Mouse (Mus musculus) megakaryocyte, embryonic 14.5 days (primary cell): Measurements from ENCODE around the gene Casp7. TPM values are rescaled to one million over a fixed set of nuclear protein-coding genes. Genes with fewer than 3 reads are reported as not detected.

Experiments used
- H3K27me3 ChIP-seq: replicated peaks from 2 replicates; pipeline ENCODE3; 2012; ENCODE audit warnings: inconsistent platforms
- H3K36me3 ChIP-seq: replicated peaks from 2 replicates; pipeline ENCODE3; 2012; ENCODE audit warnings: low read length, inconsistent platforms, mixed read lengths
- H3K4me1 ChIP-seq: 2 replicates; pipeline ENCODE4 v1.6.1; 2012; ENCODE audit warnings: inconsistent platforms
- H3K4me3 ChIP-seq: replicated peaks from 2 replicates; pipeline ENCODE3; 2012; ENCODE audit warnings: moderate library complexity, mild to moderate bottlenecking, inconsistent platforms
- H3K9me3 ChIP-seq: 2 replicates; pipeline ENCODE4 v1.6.1; 2012; ENCODE audit warnings: inconsistent platforms
- FLI1 ChIP-seq: IDR thresholded peaks from 2 replicates; pipeline ENCODE4 v1.6.1; 2012; ENCODE audit warnings: low read length, inconsistent platforms, mixed read lengths
- GATA1 ChIP-seq: IDR thresholded peaks from 3 replicates; pipeline ENCODE4 v1.6.1; 2012; ENCODE audit warnings: mixed read lengths, low read length, inconsistent platforms, borderline replicate concordance
- polyA plus RNA-seq: library from polyadenylated mRNA; stranded (reverse); fragments of >175 nt; gene quantifications from 2 replicates; pipeline ENCODE4 v1.2.3, GENCODE M21; 2012; ENCODE audit warnings: low replicate concordance; ENCODE audit not compliant: insufficient read depth

Gene Casp7
- polyA plus RNA-seq, 1 experiment: 2.5 TPM

DNA sequence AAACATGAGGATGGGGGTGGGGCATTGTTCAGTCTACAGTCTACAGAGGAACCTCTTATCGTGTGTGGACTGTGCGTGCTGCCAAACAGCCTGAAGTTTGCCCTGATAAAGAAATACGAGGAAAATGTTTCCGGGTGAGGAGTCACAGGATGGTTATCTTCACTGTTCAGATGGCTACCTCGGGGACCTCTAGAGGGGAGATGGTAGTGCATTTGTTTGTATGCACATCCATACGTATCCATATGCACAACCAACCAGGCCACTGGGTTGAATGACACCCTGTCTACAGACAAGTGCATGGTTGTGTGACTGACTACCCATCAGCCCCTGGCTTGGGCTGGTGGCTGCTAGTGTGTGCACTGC is 42.1 kb downstream of the Casp7 start:
- Histone ChIP-seq H3K9me3 (no peaks in the 10 kb centered on the region), H3K36me3 (peaks cover 74% of the 10 kb centered on the region), H3K4me1 (no peaks in the 10 kb centered on the region), H3K27me3 (no peaks in the 10 kb centered on the region), H3K4me3 (no peak overlapping the region)
- TF ChIP-seq FLI1 (no peak), GATA1 (no peak)

DNA sequence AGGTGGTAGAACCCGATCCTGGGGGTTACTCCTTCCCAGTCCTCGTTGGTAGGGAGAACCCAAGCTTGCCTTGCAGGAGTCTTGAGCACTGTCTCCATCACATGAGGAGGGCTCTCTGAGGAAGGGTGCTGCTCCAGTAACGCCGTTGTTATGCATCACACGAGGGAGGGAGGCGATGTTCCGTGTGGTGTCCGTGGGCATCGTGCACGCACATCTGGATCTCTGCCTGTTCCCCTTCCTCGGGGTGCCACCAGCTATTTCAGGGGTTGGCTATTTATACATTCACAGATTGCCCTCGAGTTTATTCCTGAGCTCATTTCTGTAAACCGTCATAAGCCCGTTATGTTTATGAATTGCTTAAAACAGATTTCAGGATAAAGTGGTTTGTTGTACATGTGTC is 46.5 kb downstream of the Casp7 start:
- no peak overlapping the region for H3K4me3 ChIP-seq
- no peak for TF ChIP-seq FLI1
- TF ChIP-seq GATA1: no peak
- peaks cover 31% of the 10 kb centered on the region for H3K36me3 ChIP-seq
- peaks cover 7% of the 10 kb centered on the region for H3K27me3 ChIP-seq
- H3K4me1 ChIP-seq: no peaks in the 10 kb centered on the region
- peaks cover 5% of the 10 kb centered on the region for H3K9me3 ChIP-seq

DNA sequence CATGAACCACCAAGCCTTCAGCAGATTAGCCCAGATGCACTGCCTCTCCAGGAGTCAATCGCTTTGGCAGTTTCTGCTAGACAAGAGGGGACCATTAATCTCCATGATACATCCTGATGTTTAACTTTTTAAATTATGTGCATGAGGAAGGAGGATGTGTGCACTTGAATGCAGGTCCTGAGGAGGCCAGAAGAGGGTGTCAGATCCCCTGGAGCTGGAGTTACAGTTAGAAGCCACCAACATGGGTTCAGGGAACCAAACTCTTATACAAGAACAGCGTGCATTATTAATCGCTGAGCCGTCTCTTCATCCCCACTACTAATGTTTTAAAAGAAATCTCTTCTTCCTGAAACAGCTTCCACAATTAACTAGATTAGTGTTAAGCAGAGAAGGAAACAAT is 51.9 kb downstream of the Casp7 start:
- no peak overlapping the region for H3K4me3 ChIP-seq
- peaks cover 25% of the 10 kb centered on the region for H3K27me3 ChIP-seq
- H3K9me3 ChIP-seq: peaks cover 10% of the 10 kb centered on the region

GRCm38 (mm10) chr19:56449537-56449936 is 52.6 kb downstream of the Casp7 start:
- TF ChIP-seq GATA1 (no peak), FLI1 (no peak)
- Histone ChIP-seq H3K27me3 (peaks cover 31% of the 10 kb centered on the region), H3K4me1 (peaks cover 6% of the 10 kb centered on the region; the same call in 1 of the 2 replicates), H3K36me3 (no peaks in the 10 kb centered on the region), H3K4me3 (no peak overlapping the region), H3K9me3 (peaks cover 10% of the 10 kb centered on the region)

More for the DNA sequence above, 51.9 kb downstream of the Casp7 start:
- H3K36me3 ChIP-seq: no peaks in the 10 kb centered on the region
- no peak for TF ChIP-seq GATA1
- no peak for TF ChIP-seq FLI1
- H3K4me1 ChIP-seq: peaks cover 6% of the 10 kb centered on the region; the same call in 1 of the 2 replicates

GRCm38 (mm10) chr19:56450892-56451291 is 54.0 kb downstream of the Casp7 start:
- Histone ChIP-seq H3K4me1 (peaks cover 6% of the 10 kb centered on the region; the same call in 1 of the 2 replicates), H3K36me3 (no peaks in the 10 kb centered on the region), H3K4me3 (no peak overlapping the region), H3K27me3 (peaks cover 36% of the 10 kb centered on the region), H3K9me3 (peaks cover 10% of the 10 kb centered on the region)
- TF ChIP-seq FLI1: no peak
- TF ChIP-seq GATA1: no peak

- Histone ChIP-seq H3K9me3 (peaks cover 10% of the 10 kb centered on the region), H3K4me3 (no peak overlapping the region), H3K36me3 (no peaks in the 10 kb centered on the region), H3K27me3 (peaks cover 43% of the 10 kb centered on the region), H3K4me1 (peaks cover 6% of the 10 kb centered on the region; the same call in 1 of the 2 replicates)
- TF ChIP-seq FLI1: no peak
- TF ChIP-seq GATA1: no peak
Observed at GRCm38 (mm10) chr19:56451867-56452266, 54.9 kb downstream of the Casp7 start.

- Histone ChIP-seq H3K36me3 (no peaks in the 10 kb centered on the region), H3K27me3 (peaks cover 46% of the 10 kb centered on the region), H3K4me1 (peaks cover 6% of the 10 kb centered on the region; the same call in 1 of the 2 replicates), H3K4me3 (no peak overlapping the region), H3K9me3 (peaks cover 10% of the 10 kb centered on the region)
- no peak for TF ChIP-seq GATA1
Observed at GRCm38 (mm10) chr19:56452421-56452820, 55.5 kb downstream of the Casp7 start.

DNA sequence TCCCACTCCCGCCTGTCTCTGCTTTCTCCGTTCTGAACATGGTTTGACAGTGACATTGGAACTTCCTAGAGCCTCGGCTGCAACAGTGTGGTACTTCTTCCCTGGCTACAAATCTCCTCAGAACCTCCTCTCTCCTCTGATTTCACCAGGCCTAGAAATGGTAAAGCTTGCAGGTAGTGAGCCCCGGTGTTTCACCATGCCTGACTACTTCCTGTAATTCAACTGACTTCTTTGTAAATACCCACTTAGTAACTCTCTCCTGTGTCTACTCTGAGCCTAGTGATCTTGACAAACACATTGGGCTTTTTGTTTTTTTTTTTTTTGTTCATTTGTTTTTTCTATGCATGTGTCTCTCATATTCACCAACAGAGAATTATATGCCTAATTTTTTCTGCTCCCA is 57.9 kb downstream of the Casp7 start:
- TF ChIP-seq GATA1 (no peak), FLI1 (no peak)
- peaks cover 6% of the 10 kb centered on the region; the same call in 1 of the 2 replicates for H3K4me1 ChIP-seq
- H3K9me3 ChIP-seq: no peaks in the 10 kb centered on the region
- no peak overlapping the region for H3K4me3 ChIP-seq
- H3K36me3 ChIP-seq: no peaks in the 10 kb centered on the region
- H3K27me3 ChIP-seq: peaks cover 51% of the 10 kb centered on the region

DNA sequence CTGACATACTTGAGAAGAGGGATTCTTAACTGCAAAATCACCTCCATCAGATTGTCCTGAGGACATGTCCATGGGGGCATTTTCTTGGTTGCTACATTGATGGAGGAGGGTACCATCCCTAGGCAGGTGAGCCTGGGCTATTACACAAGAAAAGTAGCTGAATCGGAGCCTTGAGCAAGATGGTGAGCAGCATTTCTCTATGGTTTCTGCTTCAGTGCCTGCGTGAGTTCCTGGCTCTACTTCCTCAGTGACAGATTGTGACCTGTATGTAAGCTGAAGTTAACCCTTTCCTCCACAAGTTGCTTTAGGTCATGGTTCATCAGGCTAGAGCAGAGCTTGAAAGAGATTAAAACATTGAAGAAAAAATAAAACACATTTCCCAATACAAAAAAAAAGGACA is 58.4 kb downstream of the Casp7 start:
- TF ChIP-seq GATA1 (no peak), FLI1 (no peak)
- Histone ChIP-seq H3K27me3 (peaks cover 51% of the 10 kb centered on the region), H3K4me1 (peaks cover 6% of the 10 kb centered on the region; the same call in 1 of the 2 replicates), H3K36me3 (no peaks in the 10 kb centered on the region), H3K4me3 (no peak overlapping the region), H3K9me3 (no peaks in the 10 kb centered on the region)

GRCm38 (mm10) chr19:56457569-56457968 is 60.6 kb downstream of the Casp7 start:
- Histone ChIP-seq H3K9me3 (no peaks in the 10 kb centered on the region), H3K36me3 (no peaks in the 10 kb centered on the region), H3K4me1 (peaks cover 6% of the 10 kb centered on the region; the same call in 1 of the 2 replicates), H3K4me3 (no peak overlapping the region), H3K27me3 (peaks cover 50% of the 10 kb centered on the region)
- no peak for TF ChIP-seq FLI1
- TF ChIP-seq GATA1: no peak

DNA sequence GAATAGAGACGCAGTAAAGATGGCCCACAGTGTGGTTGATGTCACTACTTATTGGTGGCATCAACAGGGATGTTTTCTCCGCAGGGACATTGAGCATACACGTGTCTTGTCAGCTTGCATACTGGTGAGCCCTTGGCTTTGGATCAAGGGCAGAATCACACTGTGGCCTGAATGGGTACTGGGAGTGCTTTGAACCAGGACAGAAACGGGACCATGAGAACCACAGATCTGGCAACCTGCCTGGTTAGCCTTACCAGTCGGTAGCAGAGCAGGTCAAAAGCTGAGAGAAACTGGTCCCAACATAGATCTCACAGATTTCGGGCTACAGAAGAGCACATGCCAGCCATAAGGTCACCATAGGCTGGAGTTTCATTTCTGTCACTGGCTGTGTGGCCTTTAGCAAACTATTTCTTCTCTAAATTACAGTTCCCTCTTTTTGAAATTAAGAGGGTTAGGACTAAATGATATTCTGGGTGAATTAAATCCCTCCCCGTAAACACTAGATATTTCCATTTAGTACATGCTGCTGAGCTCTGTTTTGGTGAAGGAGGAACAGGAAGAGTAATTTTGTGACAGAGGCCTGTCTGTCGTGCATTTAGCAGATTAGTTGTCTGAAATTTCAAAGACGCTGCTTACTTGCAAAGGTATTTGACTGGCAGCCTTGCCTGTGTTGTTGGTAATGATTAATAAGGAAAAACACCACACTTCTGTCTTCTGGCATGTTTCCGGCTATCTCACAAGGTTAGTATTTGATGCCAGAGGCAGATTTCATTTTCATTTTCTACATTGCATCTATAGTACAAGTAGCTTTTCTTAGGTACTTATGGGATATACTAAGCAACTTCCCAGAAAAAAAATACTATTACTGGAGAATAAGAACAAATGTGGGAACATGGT is 62.5 kb downstream of the Casp7 start:
- no peaks in the 10 kb centered on the region for H3K36me3 ChIP-seq
- H3K4me1 ChIP-seq: peaks cover 5% of the 10 kb centered on the region; the same call in 1 of the 2 replicates
- H3K27me3 ChIP-seq: peaks cover 46% of the 10 kb centered on the region

More for the DNA sequence above, 62.5 kb downstream of the Casp7 start:
- Histone ChIP-seq H3K9me3 (peaks cover 10% of the 10 kb centered on the region), H3K4me3 (no peak overlapping the region)
- TF ChIP-seq FLI1: no peak
- TF ChIP-seq GATA1: no peak
